Mouse (Mus musculus): ENCODE measurements at regions not wholly inside any gene's neighbourhood (a gene's known extent, or its start where the extent isn't known, plus 50 kb on each side); places are given as distances from the start of the nearest gene placed in this dataset.
A peak's percentile ranks its signal among the peaks of the same experiment; 100 is the strongest.

- no peak overlapping the region for H3K9ac ChIP-seq (replicated peaks; ENCODE audit: low read length)
- H3K9me3 ChIP-seq (ENCODE audit: control insufficient read depth, low read length) = no peaks in the 10 kb centered on the region
- H3K27me3 ChIP-seq (ENCODE audit: control insufficient read depth, insufficient read depth, low read length) = no peaks in the 10 kb centered on the region
- ATAC-seq (ENCODE audit: low FRiP score, low TSS enrichment) = no peak
- H3K4me1 ChIP-seq (ENCODE audit: control insufficient read depth, insufficient read depth, low read length) = peaks cover 28% of the 10 kb centered on the region
- 0 out of 2 replicates have a peak overlapping the region, but pooled peaks have one; percentile 3 for H3K27ac ChIP-seq (replicated peaks; ENCODE audit: low read depth, low read length)
- WGBS = 53% methylated on average over 3 of the region's 3 CpGs
- no peak overlapping the region for H3K4me2 ChIP-seq (ENCODE audit: low read length)
- peak; percentile 51 for DNase-seq
- no peaks in the 10 kb centered on the region for H3K36me3 ChIP-seq (ENCODE audit: control insufficient read depth, insufficient read depth, low read length)
- H3K4me3 ChIP-seq (replicated peaks; ENCODE audit: low read depth, low read length) = no peak overlapping the region
Observed at GRCm38 (mm10) chr11:84691410-84692148, 127.7 kb downstream of the Mrm1 start.

- DNase-seq (peak; percentile 53), ATAC-seq (ENCODE audit: low FRiP score, low TSS enrichment) (no peak)
- H3K36me3 ChIP-seq (ENCODE audit: control insufficient read depth, insufficient read depth, low read length) = no peaks in the 10 kb centered on the region
- 67% methylated on average over 9 of the region's 9 CpGs for WGBS
- H3K27ac ChIP-seq (replicated peaks; ENCODE audit: low read depth, low read length) = peak overlapping the region; percentile 60
- H3K27me3 ChIP-seq (ENCODE audit: control insufficient read depth, insufficient read depth, low read length) = no peaks in the 10 kb centered on the region
- no peak overlapping the region for H3K9ac ChIP-seq (replicated peaks; ENCODE audit: low read length)
- H3K4me1 ChIP-seq (ENCODE audit: control insufficient read depth, insufficient read depth, low read length) = peaks cover 21% of the 10 kb centered on the region; the same call in 1 of the 2 replicates
- no peaks in the 10 kb centered on the region for H3K9me3 ChIP-seq (ENCODE audit: control insufficient read depth, low read length)
- H3K4me3 ChIP-seq (replicated peaks; ENCODE audit: low read depth, low read length) = no peak overlapping the region
- no peak overlapping the region for H3K4me2 ChIP-seq (ENCODE audit: low read length)
Observed at GRCm38 (mm10) chr11:84686473-84686872, 132.8 kb downstream of the Mrm1 start.

- H3K4me1 ChIP-seq (ENCODE audit: control insufficient read depth, insufficient read depth, low read length) = peaks cover 5% of the 10 kb centered on the region; the same call in 1 of the 2 replicates
- ATAC-seq (ENCODE audit: low FRiP score, low TSS enrichment) (no peak), DNase-seq (no peak)
- no peaks in the 10 kb centered on the region for H3K9me3 ChIP-seq (ENCODE audit: control insufficient read depth, low read length)
- no peaks in the 10 kb centered on the region for H3K36me3 ChIP-seq (ENCODE audit: control insufficient read depth, insufficient read depth, low read length)
- H3K4me3 ChIP-seq (replicated peaks; ENCODE audit: low read depth, low read length) = no peak overlapping the region
- H3K27ac ChIP-seq (replicated peaks; ENCODE audit: low read depth, low read length) = no peak overlapping the region
- H3K4me2 ChIP-seq (ENCODE audit: low read length) = no peak overlapping the region
- H3K9ac ChIP-seq (replicated peaks; ENCODE audit: low read length) = no peak overlapping the region
- peaks cover 9% of the 10 kb centered on the region; the same call in 1 of the 2 replicates for H3K27me3 ChIP-seq (ENCODE audit: control insufficient read depth, insufficient read depth, low read length)
- WGBS = 87% methylated on average over 3 of the region's 3 CpGs
Observed at GRCm38 (mm10) chr11:84684325-84684724, 135.0 kb downstream of the Mrm1 start.

DNA sequence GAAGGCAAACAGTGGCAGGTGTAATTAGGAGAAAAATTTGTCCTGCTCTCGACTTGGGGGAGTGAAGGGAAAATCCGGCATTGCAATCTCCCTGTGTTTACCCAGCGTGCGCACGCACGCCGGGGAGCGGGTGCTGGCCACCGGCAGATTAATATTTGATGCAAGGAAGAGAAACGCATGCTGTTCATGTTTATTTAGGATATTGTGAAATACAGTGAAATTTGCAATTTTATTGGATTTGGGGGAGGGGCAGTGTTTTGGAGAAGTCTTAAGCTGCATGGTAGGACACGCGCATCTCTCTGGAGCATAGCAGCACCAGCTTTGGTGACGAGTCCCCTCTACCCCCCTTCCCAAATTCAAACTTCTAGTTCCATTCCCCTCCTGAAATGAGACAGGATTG, 136.4 kb downstream of the Mrm1 start:
- H3K27me3 ChIP-seq (ENCODE audit: control insufficient read depth, insufficient read depth, low read length) = peaks cover 16% of the 10 kb centered on the region; the same call in 1 of the 2 replicates
- no peak overlapping the region for H3K4me2 ChIP-seq (ENCODE audit: low read length)
- no peak overlapping the region for H3K4me3 ChIP-seq (replicated peaks; ENCODE audit: low read depth, low read length)
- DNase-seq = peak; percentile 61
- no peak overlapping the region for H3K27ac ChIP-seq (replicated peaks; ENCODE audit: low read depth, low read length)
- WGBS = 59% methylated on average over 13 of the region's 13 CpGs
- H3K9me3 ChIP-seq (ENCODE audit: control insufficient read depth, low read length) = no peaks in the 10 kb centered on the region
- H3K9ac ChIP-seq (replicated peaks; ENCODE audit: low read length) = no peak overlapping the region
- ATAC-seq (ENCODE audit: low FRiP score, low TSS enrichment) = no peak
- peaks cover 5% of the 10 kb centered on the region; the same call in 1 of the 2 replicates for H3K4me1 ChIP-seq (ENCODE audit: control insufficient read depth, insufficient read depth, low read length)
- no peaks in the 10 kb centered on the region for H3K36me3 ChIP-seq (ENCODE audit: control insufficient read depth, insufficient read depth, low read length)

- Histone ChIP-seq H3K4me2 (ENCODE audit: low read length) (no peak overlapping the region), H3K27me3 (ENCODE audit: control insufficient read depth, insufficient read depth, low read length) (peaks cover 19% of the 10 kb centered on the region; the same call in 1 of the 2 replicates), H3K9me3 (ENCODE audit: control insufficient read depth, low read length) (no peaks in the 10 kb centered on the region), H3K4me3 (replicated peaks; ENCODE audit: low read depth, low read length) (no peak overlapping the region), H3K36me3 (ENCODE audit: control insufficient read depth, insufficient read depth, low read length) (no peaks in the 10 kb centered on the region), H3K27ac (replicated peaks; ENCODE audit: low read depth, low read length) (peak overlapping the region; percentile 52; the same call in 1 of the 2 replicates), H3K9ac (replicated peaks; ENCODE audit: low read length) (0 out of 2 replicates have a peak overlapping the region, but pooled peaks have one; percentile 9), H3K4me1 (ENCODE audit: control insufficient read depth, insufficient read depth, low read length) (peaks cover 10% of the 10 kb centered on the region)
- ATAC-seq (ENCODE audit: low FRiP score, low TSS enrichment) (peak; percentile 64; the same call in 1 of the 2 replicates), DNase-seq (peak; percentile 71)
- 5% methylated on average over 18 of the region's 18 CpGs for WGBS
Observed at GRCm38 (mm10) chr11:84676377-84677078, 142.8 kb downstream of the Mrm1 start.

DNA sequence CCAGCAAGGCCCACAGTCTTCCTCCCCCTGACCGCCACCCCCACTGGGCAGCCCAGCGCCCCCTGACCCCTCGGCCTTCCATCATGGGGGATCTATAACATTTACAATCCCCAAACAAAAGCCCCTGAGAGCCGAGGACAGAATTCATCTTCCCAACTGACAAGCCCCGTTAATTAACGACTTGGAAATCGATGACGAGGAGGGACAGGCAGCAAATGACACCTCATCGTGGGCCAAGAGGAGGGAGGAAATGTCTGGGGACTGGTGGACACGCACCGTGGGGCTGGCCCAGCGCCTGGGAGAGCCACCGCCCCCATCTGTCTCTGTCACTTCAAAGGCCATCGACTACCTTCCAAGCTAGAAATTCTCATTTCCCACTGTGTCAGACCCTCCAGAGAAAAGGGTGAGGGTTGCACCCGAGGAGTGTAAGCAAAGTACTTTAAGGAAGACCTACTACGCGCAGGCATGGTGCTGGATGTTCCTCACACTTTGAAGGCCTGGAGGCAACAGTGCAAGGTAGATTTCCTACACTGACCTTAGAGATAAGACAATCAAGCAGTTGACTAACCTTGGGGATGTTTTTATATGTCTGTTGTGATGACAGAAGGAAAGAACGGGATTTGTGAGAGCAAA, 146.4 kb downstream of the Mrm1 start:
- no peak overlapping the region for H3K4me2 ChIP-seq (ENCODE audit: low read length)
- H3K4me1 ChIP-seq (ENCODE audit: control insufficient read depth, insufficient read depth, low read length) = peaks cover 10% of the 10 kb centered on the region
- no peaks in the 10 kb centered on the region for H3K36me3 ChIP-seq (ENCODE audit: control insufficient read depth, insufficient read depth, low read length)
- peaks cover 3% of the 10 kb centered on the region; the same call in 1 of the 2 replicates for H3K27me3 ChIP-seq (ENCODE audit: control insufficient read depth, insufficient read depth, low read length)
- no peak overlapping the region for H3K9ac ChIP-seq (replicated peaks; ENCODE audit: low read length)
- 56% methylated on average over 18 of the region's 18 CpGs for WGBS
- ATAC-seq (ENCODE audit: low FRiP score, low TSS enrichment) (no peak), DNase-seq (no peak)
- no peak overlapping the region for H3K27ac ChIP-seq (replicated peaks; ENCODE audit: low read depth, low read length)
- H3K4me3 ChIP-seq (replicated peaks; ENCODE audit: low read depth, low read length) = no peak overlapping the region
- no peaks in the 10 kb centered on the region for H3K9me3 ChIP-seq (ENCODE audit: control insufficient read depth, low read length)

DNA sequence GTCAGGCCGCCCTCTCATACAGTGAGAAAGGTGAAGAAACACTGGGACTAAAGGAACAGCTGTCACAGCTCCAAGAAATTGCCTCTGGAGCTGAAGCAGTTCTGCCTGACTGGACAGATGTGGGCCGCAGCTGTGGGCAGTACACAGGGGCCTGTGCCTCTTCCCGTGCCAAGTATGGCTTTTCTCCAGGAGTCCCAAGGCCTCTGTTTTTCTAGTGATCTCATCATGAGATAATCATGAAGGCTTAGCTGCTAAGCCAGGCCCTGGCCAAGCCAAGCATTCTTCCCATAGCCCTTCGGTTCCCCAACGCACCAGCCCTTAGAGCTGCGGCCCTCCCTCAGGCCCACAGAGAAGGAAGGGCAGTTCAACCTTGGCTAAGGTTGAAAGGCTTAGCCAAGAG, 146.2 kb upstream of the Lhx1 start:
- Histone ChIP-seq H3K9me3 (ENCODE audit: control insufficient read depth, low read length) (no peaks in the 10 kb centered on the region), H3K4me1 (ENCODE audit: control insufficient read depth, insufficient read depth, low read length) (peaks cover 3% of the 10 kb centered on the region), H3K4me2 (ENCODE audit: low read length) (no peak overlapping the region), H3K9ac (replicated peaks; ENCODE audit: low read length) (no peak overlapping the region), H3K4me3 (replicated peaks; ENCODE audit: low read depth, low read length) (no peak overlapping the region), H3K36me3 (ENCODE audit: control insufficient read depth, insufficient read depth, low read length) (no peaks in the 10 kb centered on the region), H3K27ac (replicated peaks; ENCODE audit: low read depth, low read length) (no peak overlapping the region), H3K27me3 (ENCODE audit: control insufficient read depth, insufficient read depth, low read length) (peaks cover 3% of the 10 kb centered on the region; the same call in 1 of the 2 replicates)
- ATAC-seq (ENCODE audit: low FRiP score, low TSS enrichment) (no peak), DNase-seq (peak; percentile 31)
- WGBS = 79% methylated on average over 6 of the region's 6 CpGs

- ATAC-seq (ENCODE audit: low FRiP score, low TSS enrichment) (no peak), DNase-seq (no peak)
- no peak overlapping the region for H3K4me2 ChIP-seq (ENCODE audit: low read length)
- H3K27me3 ChIP-seq (ENCODE audit: control insufficient read depth, insufficient read depth, low read length) = no peaks in the 10 kb centered on the region; the same call in 1 of the 2 replicates
- WGBS = 79% methylated on average over 4 of the region's 4 CpGs
- H3K4me1 ChIP-seq (ENCODE audit: control insufficient read depth, insufficient read depth, low read length) = no peaks in the 10 kb centered on the region
- no peaks in the 10 kb centered on the region for H3K36me3 ChIP-seq (ENCODE audit: control insufficient read depth, insufficient read depth, low read length)
- no peak overlapping the region for H3K9ac ChIP-seq (replicated peaks; ENCODE audit: low read length)
- H3K4me3 ChIP-seq (replicated peaks; ENCODE audit: low read depth, low read length) = no peak overlapping the region
- no peak overlapping the region for H3K27ac ChIP-seq (replicated peaks; ENCODE audit: low read depth, low read length)
- H3K9me3 ChIP-seq (ENCODE audit: control insufficient read depth, low read length) = no peaks in the 10 kb centered on the region
Observed at GRCm38 (mm10) chr11:84667711-84668110, 142.4 kb upstream of the Lhx1 start.
